Mouse (Mus musculus): Measurements from ENCODE around the gene Cobll1.

The Cobll1 gene

DNA sequence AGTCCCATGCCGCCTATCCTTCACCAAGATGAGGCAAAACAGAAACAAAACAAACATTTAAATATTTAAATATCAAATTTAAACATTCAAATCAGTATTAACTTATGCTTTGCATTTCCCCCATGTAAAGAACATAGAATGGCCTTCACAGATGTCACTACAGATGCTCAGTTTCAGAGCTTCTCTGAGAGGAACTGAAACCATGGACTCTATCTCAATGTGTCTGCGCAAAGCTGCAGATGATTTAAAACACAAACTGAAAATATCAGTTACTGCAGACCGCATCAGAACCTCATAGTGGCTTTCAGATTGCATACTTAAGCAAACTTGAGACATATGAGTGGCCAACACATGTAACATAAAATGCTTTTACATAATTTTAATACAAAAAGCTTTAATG, 40.6 kb downstream of the Cobll1 start:
- in situ Hi-C loops (cut with MboI, MseI) = loop anchor here in 1 of 2 experiments (25.0 kb wide), 1 partner anchor 939 kb away; no protein-coding TSS in a partner anchor

DNA sequence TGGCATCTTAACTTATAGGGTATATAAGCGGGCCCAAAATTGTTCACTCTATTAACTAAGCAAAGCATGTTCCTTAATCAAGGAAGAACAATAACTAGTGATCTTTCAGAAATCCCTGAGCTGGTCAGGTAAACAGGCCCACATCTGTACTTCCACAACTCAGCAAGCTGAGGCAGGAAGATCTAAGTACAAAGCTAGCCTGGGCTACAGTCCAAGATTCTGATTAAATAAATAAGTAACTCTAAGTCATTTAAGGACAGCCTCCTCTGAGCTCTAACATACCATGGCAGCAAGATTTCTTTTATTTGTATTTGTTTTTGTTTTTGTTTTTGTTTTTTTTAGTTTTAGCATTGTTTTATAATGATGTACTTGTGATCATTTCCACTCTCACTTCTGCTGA, 42.2 kb downstream of the Cobll1 start:
- in situ Hi-C loops (cut with MboI, MseI) = loop anchor here in 1 of 2 experiments (25.0 kb wide), 1 partner anchor 940 kb away; no protein-coding TSS in a partner anchor

GRCm38 (mm10) chr2:65195233-65196010, 43.8 kb downstream of the Cobll1 start:
- in situ Hi-C loops (cut with MboI, MseI) = loop anchor here in 1 of 2 experiments (25.0 kb wide), 1 partner anchor 942 kb away; no protein-coding TSS in a partner anchor

DNA sequence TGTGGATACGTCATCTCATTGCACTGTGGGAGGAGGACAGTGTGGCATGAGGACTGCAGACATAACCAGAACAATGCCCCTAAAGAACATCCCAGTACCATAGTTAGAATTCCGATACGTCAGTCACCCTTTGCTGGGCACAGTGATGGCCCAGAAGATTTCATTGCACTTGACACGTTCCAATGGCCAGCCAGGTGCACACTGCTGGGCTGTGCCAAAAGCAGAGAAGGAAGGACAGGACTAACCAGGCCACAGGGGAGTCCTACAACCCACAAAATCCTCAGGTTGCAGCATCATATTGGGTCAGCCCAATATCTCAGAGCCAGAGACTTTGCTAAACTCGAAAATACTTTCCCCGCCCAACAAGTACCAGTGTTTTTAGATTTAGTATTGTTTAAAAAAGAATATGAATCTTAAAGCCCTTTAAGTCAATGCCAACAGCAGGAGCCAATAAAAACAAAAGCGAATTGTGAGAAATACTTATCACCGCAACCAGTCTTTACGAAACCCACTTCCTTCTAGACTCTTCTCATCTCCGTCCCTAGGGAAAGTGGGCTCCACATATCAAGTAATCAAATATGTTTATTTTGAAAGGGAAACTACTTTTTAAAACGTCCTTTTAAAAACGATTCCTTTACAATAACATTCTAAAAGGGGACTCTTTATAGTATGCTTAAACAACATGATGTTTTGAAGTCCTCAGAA, 46.0 kb downstream of the Cobll1 start:
- in situ Hi-C loops (cut with MboI, MseI) = loop anchor here in 1 of 2 experiments (25.0 kb wide), 1 partner anchor 944 kb away; no protein-coding TSS in a partner anchor

DNA sequence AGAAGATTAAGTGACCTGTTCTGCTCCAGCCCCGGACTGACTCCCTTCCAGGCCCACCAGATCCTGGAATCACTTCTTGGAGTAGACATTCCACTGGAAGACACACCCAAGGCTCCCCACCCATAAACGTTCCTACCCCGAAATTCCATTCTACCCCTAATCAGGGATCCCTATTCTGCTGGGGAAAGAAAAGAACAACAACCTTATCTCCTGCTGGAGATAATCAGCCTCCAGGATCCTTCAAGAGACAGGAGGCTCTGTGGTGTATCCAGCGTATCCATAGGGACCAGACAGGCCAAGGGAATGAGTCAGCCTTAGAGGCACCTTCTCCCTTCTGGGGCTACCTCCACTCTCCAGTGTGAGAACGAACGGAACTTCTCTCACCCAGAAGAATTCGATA, 47.8 kb downstream of the Cobll1 start:
- in situ Hi-C loops (cut with MboI, MseI) = loop anchor here in 1 of 2 experiments (25.0 kb wide), 1 partner anchor 946 kb away; no protein-coding TSS in a partner anchor

GRCm38 (mm10) chr2:65189346-65189745, 49.9 kb downstream of the Cobll1 start:
- in situ Hi-C loops (cut with MboI, MseI) = loop anchor here in 1 of 2 experiments (25.0 kb wide), 1 partner anchor 948 kb away; no protein-coding TSS in a partner anchor

DNA sequence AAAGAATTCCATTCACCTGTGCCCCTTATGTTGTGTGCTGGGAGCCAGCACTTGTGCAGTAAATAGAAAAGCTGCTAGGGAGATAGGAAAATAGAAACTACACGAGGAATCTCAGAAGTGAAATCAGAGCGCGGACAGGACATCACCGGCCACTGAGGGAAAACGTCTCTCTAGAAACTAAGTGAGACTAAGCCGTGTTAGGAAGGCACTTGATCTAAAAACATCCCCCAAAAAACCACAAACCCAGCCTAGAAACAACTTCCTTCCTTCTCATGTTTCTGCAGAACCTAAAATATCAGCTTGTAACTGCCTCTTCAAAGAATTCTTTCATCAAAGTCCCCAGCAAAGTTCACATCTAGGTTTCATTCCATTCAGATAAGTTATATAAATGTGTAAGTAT, 50.6 kb downstream of the Cobll1 start:
- in situ Hi-C loops (cut with MboI, MseI) = loop anchor here in 1 of 2 experiments (25.0 kb wide), 1 partner anchor 949 kb away; no protein-coding TSS in a partner anchor

GRCm38 (mm10) chr2:65187652-65188051, 51.6 kb downstream of the Cobll1 start:
- in situ Hi-C loops (cut with MboI, MseI) = loop anchor here in 1 of 2 experiments (25.0 kb wide), 1 partner anchor 950 kb away; no protein-coding TSS in a partner anchor

DNA sequence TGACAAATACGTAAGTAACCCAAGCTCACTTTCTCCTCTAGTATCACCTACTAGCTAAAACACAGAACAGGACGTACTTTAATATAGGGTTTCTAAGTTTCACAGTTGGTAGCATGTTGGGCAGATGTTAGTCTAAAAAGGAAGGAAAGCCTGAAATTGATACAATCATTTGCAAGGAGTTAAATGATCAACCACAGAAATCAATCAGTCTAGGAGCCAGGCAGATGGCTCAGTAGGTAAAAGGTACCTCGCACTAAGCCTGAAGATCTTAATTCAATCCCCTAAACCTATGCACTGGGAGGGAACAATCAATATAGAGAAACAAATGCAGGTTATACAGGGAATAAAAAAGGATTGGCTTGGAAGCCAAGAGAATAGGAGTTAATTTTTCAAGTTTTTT, 52.0 kb downstream of the Cobll1 start:
- in situ Hi-C loops (cut with MboI, MseI) = loop anchor here in 1 of 2 experiments (25.0 kb wide), 1 partner anchor 950 kb away; no protein-coding TSS in a partner anchor

DNA sequence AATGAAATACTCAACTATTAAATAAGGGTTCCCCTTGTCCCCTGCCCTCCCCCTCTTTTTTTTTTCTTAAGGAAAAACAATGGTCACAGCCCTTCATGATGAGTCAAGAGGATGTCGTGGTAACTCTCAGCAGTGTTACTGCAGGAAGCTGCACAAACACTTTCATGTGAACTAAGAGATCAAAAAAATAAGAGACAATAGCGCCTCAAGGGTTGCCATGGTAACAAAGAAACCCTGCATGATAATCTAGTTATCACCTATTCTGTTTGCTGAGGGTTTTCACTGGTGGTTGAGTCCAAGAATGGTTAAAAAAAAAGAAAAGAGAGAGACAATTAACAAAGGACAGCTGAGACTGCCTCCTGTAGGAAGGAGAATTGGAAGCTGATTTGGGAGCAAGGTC, 56.5 kb downstream of the Cobll1 start:
- in situ Hi-C loops (cut with MboI, MseI) = loop anchor here in 1 of 2 experiments (5.0 to 25.0 kb wide), 2 partner anchors 55 to 955 kb away; partner anchors contain the start of gene Cobll1

- in situ Hi-C loops (cut with MboI, MseI) = loop anchor here in 1 of 2 experiments (5.0 to 25.0 kb wide), 2 partner anchors 56 to 956 kb away; partner anchors contain the start of gene Cobll1
These were observed 57.5 kb downstream of the Cobll1 start for GRCm38 (mm10) chr2:65181736-65182135.

GRCm38 (mm10) chr2:65181066-65181716, 58.0 kb downstream of the Cobll1 start:
- in situ Hi-C loops (cut with MboI, MseI) = loop anchor here in 1 of 2 experiments (5.0 to 25.0 kb wide), 2 partner anchors 56 to 956 kb away; partner anchors contain the start of gene Cobll1

GRCm38 (mm10) chr2:65175645-65176044, 63.6 kb downstream of the Cobll1 start:
- in situ Hi-C loops (cut with MboI, MseI) = loop anchor here in 1 of 2 experiments (25.0 kb wide), 1 partner anchor 962 kb away; no protein-coding TSS in a partner anchor

DNA sequence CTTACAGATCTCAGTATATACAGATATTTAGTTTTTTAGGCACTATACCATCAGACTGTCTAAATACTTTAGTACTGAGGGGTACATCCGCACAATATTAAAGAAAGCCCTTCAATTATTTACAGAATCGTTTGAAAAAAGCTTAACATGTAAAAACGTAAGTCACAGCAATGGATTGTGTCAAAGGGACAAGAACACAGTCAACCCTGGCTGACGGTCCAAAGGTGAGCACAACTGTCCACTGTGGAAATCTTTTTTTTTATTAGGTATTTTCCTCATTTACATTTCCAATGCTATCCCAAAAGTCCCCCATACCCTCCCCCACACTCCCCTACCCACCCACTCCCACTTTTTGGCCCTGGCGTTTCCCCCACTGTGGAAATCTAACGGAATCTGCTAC, 67.1 kb downstream of the Cobll1 start:
- in situ Hi-C loops (cut with MboI, MseI) = no loop called here

DNA sequence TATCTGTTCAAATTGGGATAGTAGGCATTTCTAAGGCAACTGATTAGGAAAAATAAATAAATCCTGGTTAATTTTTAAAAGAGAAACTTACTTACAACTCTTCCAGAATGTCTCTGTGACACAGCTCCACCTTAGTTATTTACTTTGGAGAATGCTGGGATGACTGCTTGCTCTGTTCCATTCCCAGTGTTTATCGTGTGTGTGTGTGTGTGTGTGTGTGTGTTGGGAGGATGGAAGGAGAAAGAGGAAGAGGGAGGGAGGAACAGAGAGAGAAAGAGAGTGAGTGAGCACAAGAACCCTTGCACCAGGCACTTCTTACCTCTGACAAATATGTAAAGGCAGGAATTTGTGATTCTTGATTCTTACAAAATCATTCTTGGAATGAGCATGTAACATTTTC, 67.7 kb downstream of the Cobll1 start:
- in situ Hi-C loops (cut with MboI, MseI) = no loop called here

DNA sequence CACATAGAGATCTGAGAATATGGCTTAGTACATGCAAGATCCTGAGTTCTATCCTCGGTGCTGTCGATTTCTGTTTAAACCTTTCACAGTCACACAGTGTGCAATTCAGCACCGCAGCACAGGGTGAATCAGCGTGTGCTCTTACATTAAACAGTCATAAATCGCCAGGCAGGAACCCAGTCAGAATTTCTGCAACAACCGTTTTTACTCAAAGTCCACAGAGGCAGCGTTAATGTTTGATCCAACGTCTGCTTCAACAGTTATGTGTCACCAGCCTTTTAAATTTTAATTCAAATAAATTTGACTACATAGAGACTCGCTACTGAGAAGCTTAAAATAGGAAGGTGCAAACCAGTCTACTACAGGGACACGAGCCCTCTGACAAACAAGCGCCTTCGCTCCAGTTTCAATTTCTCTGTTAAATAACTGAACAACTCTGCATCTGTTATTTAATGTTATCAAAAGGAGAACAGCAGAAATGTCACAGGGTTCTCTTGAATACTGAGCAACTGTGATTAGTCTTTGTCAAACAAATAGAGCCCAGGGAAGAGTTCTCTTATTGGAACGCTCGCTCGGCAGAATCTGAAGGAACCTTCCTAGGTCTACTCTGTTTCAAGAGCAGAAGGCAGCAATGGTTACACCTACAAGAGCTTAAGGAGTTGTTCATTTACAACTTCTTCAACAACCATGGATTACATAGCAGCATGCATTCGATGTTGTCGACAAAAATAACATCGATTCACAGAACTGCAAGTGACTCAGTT, 68.3 kb downstream of the Cobll1 start:
- in situ Hi-C loops (cut with MboI, MseI) = no loop called here

- in situ Hi-C loops (cut with MboI, MseI) = no loop called here
These were observed 68.9 kb downstream of the Cobll1 start for GRCm38 (mm10) chr2:65170256-65170655.

DNA sequence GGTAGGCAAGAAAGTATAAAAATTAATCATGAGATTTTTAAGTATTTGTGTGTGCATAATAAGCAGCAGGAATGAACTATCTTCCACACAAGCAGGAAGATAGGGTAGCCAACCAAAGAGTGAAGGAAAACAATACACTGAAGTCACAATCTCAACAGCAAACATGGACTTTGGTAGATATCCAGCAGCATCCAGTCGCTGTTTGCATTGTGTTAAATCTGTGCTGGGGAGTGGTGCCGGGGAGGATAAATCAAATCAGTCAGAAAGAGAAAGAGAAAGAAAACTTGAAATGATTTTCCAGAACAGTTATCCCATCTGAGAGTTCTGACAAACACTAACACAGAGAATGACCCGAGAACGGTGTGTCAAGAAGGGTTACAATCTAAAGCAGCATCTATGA, 75.2 kb downstream of the Cobll1 start:
- in situ Hi-C loops (cut with MboI, MseI) = no loop called here

DNA sequence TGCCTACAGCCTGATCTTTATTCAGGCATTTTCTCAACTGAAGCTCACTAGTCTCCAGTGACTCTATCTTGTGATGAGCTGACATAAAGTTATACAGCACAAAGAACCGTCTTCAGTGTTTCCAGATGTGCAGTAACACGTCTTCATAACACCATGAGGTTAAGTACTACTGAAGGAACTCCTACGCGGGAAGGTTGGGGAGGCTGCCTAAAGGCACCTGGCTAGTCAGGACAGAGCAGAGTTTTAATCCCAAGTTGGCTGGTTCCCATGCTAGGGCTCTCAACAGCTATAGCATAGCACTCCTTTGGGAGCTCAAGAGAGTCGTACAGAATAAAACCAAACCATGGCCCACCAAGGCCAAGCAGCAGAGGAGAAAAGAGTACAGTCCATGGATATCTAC, 76.6 kb downstream of the Cobll1 start:
- in situ Hi-C loops (cut with MboI, MseI) = no loop called here

DNA sequence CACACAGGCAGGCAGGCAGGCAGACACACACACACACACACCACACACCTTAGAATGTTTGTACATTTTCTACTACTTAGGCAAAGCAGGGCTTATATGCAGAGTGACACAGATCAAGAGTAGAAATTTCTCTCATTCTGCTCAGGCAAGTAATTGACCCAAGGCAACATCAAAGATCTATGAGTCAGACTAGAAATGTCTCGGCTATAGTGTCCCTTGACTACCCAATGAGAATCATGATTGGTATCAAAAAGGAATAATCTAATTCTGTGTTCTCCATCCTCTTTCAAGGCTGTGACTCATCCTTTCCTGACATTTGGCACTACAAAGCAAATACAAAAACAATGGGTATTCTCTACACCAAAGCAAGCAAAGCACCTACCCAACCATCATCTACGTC, 77.5 kb downstream of the Cobll1 start:
- in situ Hi-C loops (cut with MboI, MseI) = no loop called here

Measured in T-helper 17 cell (primary cell).